Mouse (Mus musculus) testis, adult 2 months (tissue): ENCODE results near the gene Ankrd28.

Experiments used
- CTCF ChIP-seq: fragments of 200-500 bp; IDR thresholded peaks from 2 replicates; pipeline ENCODE4 v1.5.1; 2012; ENCODE audit warnings: low read depth, mild to moderate bottlenecking, inconsistent platforms, low read length, moderate library complexity; ENCODE audit not compliant: control insufficient read depth, insufficient read depth, insufficient replicate concordance
- POLR2A ChIP-seq: fragments of 200-500 bp; IDR thresholded peaks from 2 replicates; pipeline ENCODE4 v1.6.1; 2012; ENCODE audit warnings: low read depth, mild to moderate bottlenecking, inconsistent platforms, low read length, moderate library complexity; ENCODE audit not compliant: control insufficient read depth

- TF ChIP-seq CTCF: no peak
- no peak for TF ChIP-seq POLR2A
These were observed 13.1 kb upstream of the Ankrd28 start for GRCm38 (mm10) chr14:31843571-31843970.
